Mouse (Mus musculus): ENCODE data around the gene Afp.

DNA sequence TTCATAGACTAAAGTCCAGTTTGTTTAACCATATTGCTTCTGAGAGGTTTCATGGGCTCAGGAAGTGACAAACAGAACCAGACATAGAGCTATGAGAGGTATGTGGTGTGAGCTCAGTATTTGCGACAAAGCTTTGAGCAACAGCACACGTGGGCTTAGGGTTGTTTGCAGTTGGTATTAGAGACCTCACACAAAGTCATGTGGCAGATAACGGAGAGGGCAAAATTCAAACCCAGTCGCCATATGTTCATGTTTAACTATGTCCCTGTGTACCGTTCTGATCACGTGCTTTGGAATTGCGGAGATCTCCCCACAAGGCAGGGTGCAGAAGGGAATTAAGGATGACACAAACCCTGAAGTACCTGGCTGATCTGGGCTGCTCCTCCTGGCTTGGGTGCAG is 2.2 kb upstream of the Afp start:
- no peak for TF ChIP-seq CTCF (IDR thresholded peaks at IDR 0.05; ENCODE audit: extremely low read depth, insufficient read depth, low read length)
- TF ChIP-seq POLR2A (IDR thresholded peaks at IDR 0.05; ENCODE audit: extremely low read depth, insufficient read depth, low read length), result no peak

All from cortical plate, adult 2 months (tissue).